Mouse (Mus musculus) small intestine, adult 2 months (tissue): ENCODE data around the gene Rps11.

Experiments used
- CTCF ChIP-seq: fragments of 200-500 bp; IDR thresholded peaks from 2 replicates; pipeline ENCODE4 v1.5.1; 2012; ENCODE audit warnings: low read depth, mild to moderate bottlenecking, control low read depth, inconsistent platforms, low read length, moderate library complexity, mixed read lengths; ENCODE audit not compliant: insufficient replicate concordance, insufficient read length; ENCODE audit errors: extremely low read depth
- POLR2A ChIP-seq: fragments of 200-500 bp; IDR thresholded peaks from 2 replicates; pipeline ENCODE4 v1.6.1; 2012; ENCODE audit warnings: low read depth, mild to moderate bottlenecking, control low read depth, inconsistent platforms, low read length, moderate library complexity

- no peak for TF ChIP-seq CTCF
- no peak for TF ChIP-seq POLR2A
These were observed 35.6 kb downstream of the Rps11 start for GRCm38 (mm10) chr7:45088597-45088996.
